Mouse (Mus musculus) ES-CJ7 (cell line): ENCODE measurements at regions not wholly inside any gene's neighbourhood (a gene's known extent, or its start where the extent isn't known, plus 50 kb on each side); places are given as distances from the start of the nearest gene placed in this dataset.
"Not testable (repeated sequence)": the region's sequence is repeated elsewhere in the genome, so short reads cannot be mapped to it uniquely, and the experiment has no call there.

Source experiments
- DNase-seq: peaks from one replicate; pipeline ENCODE4 v3.0.0; 2011; ENCODE audit warnings: low read depth, low spot score

- DNase-seq, result no peak
These were observed 708.6 kb upstream of the Mms22l start for GRCm38 (mm10) chr4:23787417-23788204.

GRCm38 (mm10) chr4:23823516-23823915 lies 672.7 kb upstream of the Mms22l start:
- no peak for DNase-seq

GRCm38 (mm10) chr4:23826885-23827284 lies 669.4 kb upstream of the Mms22l start:
- no peak for DNase-seq

- DNase-seq, result no peak
These were observed 663.7 kb upstream of the Mms22l start for GRCm38 (mm10) chr4:23832385-23833164.

GRCm38 (mm10) chr4:23843609-23844287 lies 652.5 kb upstream of the Mms22l start:
- DNase-seq, result no peak

GRCm38 (mm10) chr4:23844288-23844971 lies 651.8 kb upstream of the Mms22l start:
- no peak for DNase-seq

GRCm38 (mm10) chr4:23845263-23845662 lies 651.0 kb upstream of the Mms22l start:
- DNase-seq, result no peak

- no peak for DNase-seq
These were observed 645.6 kb upstream of the Mms22l start for GRCm38 (mm10) chr4:23850640-23851039.

- DNase-seq, result no peak
These were observed 633.8 kb upstream of the Mms22l start for GRCm38 (mm10) chr4:23862437-23862836.

GRCm38 (mm10) chr4:23880007-23880406 lies 616.2 kb upstream of the Mms22l start:
- DNase-seq, result no peak

- DNase-seq, result peak; percentile 39
These were observed 582.9 kb upstream of the Mms22l start for GRCm38 (mm10) chr4:23913396-23913795.

GRCm38 (mm10) chr4:23913822-23914221 lies 582.4 kb upstream of the Mms22l start:
- peak; percentile 11 for DNase-seq

GRCm38 (mm10) chr4:23914423-23914822 lies 581.8 kb upstream of the Mms22l start:
- DNase-seq, result no peak

- no peak for DNase-seq
These were observed 574.7 kb upstream of the Mms22l start for GRCm38 (mm10) chr4:23921520-23921919.

- DNase-seq, result no peak
These were observed 542.1 kb upstream of the Mms22l start for GRCm38 (mm10) chr4:23954140-23954539.

- not testable (repeated sequence) for DNase-seq
These were observed 514.1 kb upstream of the Mms22l start for GRCm38 (mm10) chr4:23982193-23982592.

- peak; percentile 52 for DNase-seq
These were observed 513.3 kb upstream of the Mms22l start for GRCm38 (mm10) chr4:23982790-23983451.

GRCm38 (mm10) chr4:23983452-23983805 lies 512.8 kb upstream of the Mms22l start:
- no peak for DNase-seq

- no peak for DNase-seq
These were observed 512.2 kb upstream of the Mms22l start for GRCm38 (mm10) chr4:23984005-23984404.

GRCm38 (mm10) chr4:23985956-23986355 lies 510.3 kb upstream of the Mms22l start:
- DNase-seq, result no peak

GRCm38 (mm10) chr4:23993823-23994222 lies 502.4 kb upstream of the Mms22l start:
- no peak for DNase-seq
